Mouse (Mus musculus) c-Kit-negative CD71-positive TER-119-positive erythroid progenitor cells, embryonic 14.5 days (primary cell): ENCODE data around the gene Klk11.
A peak's percentile ranks its signal among the peaks of the same experiment; 100 is the strongest.

Experiments used
- DNase-seq: peaks from one replicate; pipeline ENCODE4 v3.0.0-alpha.2; 2013; ENCODE audit warnings: low read depth, low spot score

The Klk11 gene

DNA sequence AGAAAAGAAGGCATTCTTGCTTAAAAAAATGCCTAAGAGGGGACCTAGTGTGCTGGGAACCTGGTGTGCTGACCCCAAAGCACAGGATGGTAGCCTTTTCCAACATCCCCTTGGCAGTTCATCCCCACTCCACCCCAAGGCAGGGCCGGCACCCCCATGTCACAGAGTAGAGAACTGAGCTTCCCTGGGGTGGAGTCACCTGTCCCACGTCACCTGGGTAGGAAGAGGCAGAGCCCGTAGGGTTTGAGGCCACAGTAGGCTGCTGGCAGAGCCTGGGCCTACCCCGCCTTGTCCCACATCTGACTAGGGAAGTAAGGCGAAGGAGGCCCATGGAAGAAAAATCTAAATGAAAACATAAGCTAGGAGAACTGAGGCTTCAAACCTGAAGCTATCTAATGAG, at the start of gene Klk11:
Gene Klk11, plus strand, starts transcription at position 241 of the 400 bp plus-strand sequence.
- DNase-seq = no peak

DNA sequence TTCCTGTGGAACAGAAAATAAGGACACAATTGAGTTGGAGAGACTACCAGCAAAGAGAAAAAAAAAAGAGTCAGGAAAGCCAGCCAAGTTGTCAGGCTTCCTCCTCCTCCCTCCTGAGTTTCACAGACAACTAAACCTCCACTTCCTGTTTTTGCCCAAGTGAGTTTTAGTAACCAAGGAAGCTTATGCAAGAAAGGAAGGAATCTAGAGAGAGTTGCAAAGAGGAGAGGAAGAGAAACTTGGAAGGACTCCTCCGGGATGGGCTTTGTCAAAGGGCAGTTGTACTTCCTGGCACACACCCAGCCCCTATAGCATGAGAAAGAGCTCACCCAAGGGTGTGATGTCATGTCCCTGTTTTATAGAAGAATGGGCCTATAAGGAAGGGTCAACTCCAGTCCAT, 26.6 kb upstream of the Klk11 start:
- no peak for DNase-seq

DNA sequence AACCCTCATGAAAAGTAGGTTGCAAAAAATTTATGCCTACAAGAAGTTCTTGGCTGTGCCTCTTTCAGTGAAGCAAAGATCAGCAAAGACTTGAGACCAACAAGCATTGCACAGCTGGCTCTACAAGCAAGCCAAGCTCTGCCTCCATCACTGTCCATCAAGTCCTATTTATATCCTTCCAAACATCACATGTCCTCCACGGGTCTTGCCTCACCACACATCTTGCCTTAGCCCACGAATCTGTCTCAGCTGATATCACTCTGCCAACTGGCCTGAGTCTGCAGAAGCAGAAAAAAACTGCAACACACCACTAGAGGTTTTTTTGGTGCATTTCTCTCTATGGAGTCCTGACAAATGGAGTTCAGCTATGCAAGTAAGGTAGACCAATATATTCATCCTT, 21.6 kb upstream of the Klk11 start:
- DNase-seq = no peak

DNA sequence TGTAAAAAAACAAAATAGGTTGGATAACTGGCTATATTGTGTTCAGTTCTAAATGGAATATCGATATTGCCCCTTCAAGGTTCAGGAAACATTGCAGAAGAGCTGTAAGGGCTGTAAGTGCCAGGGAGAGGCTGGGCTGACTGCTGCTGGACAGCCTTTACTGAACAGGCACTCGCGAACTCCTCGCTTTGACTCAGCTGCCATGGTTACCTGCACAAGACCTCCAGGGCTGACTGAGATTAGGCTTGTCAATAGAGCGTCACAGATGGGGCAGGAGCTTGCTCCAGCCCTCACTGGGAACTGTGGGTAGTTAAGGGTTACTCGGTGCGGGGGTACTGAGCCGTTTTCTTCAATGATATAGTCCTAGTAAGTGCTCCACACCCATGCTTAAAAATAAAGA, 7.9 kb upstream of the Klk11 start:
- DNase-seq = no peak

DNA sequence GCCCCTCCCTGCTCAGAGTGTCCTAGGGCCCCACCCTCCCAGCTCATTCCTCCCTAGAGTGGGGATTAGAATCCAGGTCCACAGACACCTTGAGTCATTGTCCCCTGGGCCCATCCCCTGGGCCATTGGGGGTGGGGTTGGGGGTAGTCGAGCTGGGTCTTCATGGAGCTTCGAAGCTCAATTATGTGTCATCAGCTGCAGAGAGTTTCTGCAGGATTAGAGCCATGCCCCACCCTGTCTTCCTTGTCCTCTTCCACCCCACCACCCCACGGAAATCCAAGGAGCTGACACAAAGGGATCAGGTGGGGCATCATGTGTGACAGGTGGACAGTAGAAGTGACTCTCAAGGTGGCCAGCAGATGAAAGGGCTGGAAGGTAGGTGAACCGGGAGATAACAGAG, 5.8 kb upstream of the Klk11 start, which contains the start of gene Klk12:
Gene Klk12, plus strand, starts transcription at position 301 of the 400 bp plus-strand sequence.
- no peak for DNase-seq

DNA sequence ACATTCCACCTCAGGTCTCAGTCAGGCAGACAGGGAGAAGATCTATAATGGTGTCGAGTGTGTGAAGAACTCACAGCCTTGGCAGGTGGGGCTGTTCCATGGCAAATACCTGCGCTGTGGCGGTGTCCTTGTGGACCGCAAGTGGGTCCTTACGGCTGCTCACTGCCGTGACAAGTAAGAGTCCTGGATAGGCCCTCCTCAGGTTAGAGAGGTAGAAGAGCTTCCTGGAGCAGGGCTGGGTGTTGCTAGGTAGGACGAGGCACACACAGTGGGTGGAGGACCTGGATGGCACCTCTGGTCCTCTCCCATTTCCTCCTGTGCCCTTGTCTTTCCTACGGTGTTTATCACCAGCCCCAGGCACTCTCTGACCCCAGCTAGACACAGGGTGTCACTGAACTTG, 4.8 kb upstream of the Klk11 start:
- no peak for DNase-seq

DNA sequence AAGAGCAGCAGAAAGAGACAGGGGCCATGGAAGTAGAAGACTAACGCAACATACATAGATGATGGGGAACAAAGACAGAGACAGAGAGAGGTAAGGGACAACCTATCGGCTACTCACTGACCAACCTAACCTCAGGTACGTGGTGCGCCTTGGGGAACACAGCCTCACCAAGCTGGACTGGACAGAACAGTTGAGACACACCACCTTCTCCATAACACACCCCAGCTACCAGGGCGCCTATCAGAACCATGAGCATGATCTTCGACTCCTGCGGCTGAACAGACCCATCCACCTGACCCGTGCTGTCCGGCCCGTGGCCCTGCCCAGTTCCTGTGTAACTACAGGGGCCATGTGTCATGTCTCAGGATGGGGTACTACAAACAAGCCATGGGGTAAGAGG, 3.7 kb upstream of the Klk11 start:
- DNase-seq = no peak

DNA sequence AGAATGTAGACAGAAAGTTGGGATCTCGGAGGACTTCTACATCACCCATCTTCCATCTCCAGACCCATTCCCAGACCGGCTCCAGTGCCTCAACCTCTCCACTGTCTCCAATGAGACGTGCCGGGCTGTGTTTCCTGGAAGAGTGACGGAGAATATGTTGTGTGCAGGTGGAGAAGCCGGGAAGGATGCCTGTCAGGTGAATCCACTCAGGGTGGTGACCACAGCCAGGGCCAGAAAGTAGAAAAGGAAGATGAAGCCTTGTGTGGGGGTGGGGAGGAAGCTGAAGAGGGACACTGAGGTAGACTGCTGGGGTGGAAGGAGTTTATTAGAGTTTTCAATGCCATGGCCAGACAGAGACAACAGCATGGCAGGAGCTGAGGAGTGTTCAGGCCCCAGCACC, 2.5 kb upstream of the Klk11 start:
- DNase-seq = no peak

DNA sequence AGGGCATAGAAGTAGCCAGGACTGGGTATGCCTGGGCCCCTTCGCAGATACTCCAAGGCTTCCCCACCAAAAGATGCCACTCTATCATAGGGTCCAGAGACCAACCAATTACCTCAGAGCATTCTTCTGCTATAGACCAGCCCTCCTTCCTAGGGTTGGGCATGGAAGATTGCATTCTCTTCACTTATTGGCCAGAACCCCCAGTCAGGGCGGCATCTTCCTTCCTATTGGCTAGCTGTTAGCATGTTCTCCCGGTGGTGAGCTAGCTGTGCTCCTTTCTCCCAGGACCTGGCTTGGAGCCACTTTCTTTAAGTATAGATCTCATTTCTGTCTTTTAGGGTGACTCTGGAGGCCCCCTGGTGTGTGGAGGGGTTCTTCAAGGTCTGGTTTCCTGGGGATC, 1.5 kb upstream of the Klk11 start:
- no peak for DNase-seq

DNA sequence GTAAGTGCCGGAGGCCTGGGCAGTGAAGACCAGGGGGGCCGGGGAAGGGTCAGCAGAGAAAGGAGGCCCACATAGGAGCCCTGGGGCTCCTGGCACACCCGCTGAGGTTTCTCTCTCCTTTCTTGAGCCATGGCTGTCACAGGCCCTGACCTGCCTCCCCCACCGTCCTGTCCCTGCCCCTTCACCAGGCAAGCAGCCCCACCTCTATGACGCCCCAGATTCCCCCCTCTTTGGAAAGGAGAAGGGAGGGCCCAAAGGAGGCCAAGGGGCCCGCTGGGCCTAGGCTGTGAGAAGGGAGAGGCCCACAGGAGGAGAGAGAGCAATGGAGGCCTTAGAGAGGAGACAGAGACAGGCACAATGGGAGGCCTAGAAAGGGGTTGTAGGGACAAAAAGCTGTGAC, 398 bp downstream of the Klk11 start:
- DNase-seq = no peak

DNA sequence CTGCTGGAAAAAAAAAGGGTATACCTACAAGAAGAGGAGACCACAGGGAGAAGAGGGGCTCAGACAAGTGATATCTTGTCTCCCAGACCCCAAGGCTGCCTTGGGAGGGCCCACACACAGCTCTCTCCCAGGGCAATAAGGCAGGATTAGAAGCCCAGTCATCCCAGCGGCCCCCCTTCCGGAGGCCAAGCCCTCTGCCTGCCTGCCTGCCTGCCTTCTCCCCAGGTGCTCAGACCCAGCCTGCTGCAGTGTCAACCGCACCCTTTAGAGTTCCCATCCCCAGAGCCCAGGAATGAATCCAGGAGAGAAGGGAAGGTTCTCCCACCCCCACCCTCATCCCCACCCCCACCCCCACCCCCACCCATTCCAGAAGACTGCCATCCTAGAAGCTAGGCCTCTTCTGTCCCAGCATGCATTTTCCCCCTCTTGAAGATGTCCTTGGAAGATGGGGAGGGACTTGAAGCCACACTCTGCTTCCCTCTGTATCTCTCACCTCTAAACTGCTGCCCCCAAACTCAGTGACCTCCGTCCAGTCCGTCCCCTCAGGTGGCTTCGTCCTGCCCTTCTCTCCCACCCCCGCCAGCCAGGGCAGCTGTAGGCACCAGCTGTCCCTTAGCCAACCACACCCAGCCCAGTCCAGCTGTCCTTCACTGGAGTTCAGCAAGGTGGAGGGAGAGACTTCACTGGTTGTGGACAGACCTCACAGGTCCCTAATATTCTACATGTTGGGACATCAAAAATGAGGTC, 1.1 kb downstream of the Klk11 start:
- no peak for DNase-seq

DNA sequence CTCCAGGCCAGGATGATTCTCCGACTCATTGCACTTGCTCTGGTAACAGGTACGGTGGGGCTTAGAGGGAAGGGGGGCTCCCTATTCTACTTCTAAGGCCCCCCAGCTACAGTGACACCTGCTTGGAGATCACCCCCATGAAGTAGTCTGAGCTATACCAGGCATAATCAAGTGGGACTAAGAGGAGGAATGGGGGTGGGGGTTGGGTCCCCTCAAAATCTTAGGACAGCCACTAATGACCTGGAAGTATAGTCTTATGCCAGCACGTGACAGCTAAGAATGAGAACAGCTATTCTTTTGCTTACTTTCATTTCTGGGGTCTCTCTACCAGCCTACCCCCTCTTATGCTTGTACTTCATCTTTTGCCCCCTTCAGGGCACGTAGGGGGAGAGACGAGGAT, 2.1 kb downstream of the Klk11 start:
- DNase-seq = no peak

DNA sequence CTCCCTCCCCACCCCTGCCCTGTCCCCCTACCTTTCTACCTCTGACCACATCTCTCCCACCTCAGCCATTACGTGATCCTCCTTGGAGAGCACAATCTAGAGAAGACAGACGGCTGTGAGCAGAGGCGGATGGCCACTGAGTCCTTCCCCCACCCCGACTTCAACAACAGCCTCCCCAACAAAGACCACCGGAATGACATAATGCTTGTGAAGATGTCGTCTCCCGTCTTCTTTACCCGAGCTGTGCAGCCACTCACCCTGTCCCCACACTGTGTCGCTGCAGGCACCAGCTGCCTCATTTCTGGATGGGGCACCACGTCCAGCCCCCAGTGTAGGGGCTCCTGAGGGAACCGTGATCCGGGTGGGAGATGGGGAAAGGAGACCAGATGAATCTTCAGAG, 3.0 kb downstream of the Klk11 start:
- no peak for DNase-seq

DNA sequence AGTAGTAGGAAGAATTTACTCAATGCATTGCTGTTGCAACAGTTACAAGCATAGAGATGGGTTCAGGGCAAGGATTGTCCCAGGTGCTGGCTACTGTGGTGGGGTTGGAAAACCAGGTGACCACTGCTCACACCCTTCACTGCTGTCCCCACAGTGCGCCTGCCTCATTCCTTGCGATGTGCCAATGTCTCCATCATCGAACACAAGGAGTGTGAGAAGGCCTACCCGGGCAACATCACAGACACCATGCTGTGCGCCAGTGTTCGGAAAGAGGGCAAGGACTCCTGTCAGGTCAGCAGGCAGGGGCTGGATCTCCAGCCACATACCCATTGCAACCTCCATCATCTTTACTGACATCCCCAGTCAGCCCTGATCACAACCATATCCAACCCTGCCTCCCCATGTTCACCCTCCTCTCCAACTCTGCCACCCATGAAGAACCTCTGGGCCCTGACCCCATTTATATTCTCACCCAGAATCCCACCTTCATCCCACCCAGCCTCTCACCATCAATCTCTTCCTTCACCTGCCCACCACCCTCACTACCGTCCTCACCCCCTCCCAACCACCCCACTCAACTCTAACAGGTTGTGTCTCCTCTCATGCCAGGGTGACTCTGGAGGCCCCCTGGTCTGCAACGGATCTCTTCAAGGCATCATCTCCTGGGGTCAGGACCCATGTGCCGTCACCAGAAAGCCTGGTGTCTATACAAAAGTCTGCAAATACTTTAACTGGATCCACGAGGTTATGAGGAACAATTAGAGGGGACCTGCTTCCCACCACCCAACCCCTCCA, 4.0 kb downstream of the Klk11 start:
- no peak for DNase-seq

DNA sequence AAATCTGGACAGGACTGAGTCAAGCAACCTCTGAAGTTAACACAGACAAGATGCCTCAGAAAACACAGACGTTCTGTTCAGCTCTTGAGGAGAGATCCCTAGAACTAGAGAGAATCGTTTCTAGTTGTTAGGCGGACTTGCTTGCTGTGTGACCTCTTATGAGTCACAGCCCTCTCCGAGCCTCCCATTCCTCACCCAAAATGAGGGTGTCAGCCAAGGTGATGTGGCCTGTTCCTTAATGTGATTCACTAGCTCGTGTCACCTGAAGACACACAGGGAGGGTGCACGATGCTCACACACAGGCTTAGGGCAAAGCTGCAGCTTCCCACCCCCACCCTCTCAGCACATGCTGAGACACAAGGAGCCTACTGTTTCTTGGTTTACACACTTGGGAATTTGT, 5.8 kb downstream of the Klk11 start:
- no peak for DNase-seq

DNA sequence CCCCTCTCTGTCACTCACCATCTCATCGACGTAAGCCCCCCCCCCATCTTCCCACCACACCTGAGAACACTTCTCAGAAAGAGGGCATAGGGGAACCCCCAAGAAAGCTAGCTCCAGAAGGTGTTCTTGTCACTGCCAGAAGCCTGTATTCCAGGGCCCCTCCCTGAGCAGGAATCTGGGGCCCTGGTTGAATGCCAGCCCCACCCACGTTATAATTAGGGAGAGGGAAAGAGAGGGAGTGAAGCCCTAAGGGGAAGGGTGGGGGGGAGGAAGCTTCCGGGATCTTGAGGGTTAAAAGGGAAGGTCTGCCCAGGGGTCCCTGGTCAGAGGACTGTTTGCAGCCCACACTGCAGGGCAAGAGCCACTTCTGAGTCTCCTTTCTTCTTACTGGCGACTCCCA, 6.3 kb downstream of the Klk11 start, which contains the start of gene Klk10:
Gene Klk10, plus strand, starts transcription at position 290 of the 400 bp plus-strand sequence.
- DNase-seq = no peak

DNA sequence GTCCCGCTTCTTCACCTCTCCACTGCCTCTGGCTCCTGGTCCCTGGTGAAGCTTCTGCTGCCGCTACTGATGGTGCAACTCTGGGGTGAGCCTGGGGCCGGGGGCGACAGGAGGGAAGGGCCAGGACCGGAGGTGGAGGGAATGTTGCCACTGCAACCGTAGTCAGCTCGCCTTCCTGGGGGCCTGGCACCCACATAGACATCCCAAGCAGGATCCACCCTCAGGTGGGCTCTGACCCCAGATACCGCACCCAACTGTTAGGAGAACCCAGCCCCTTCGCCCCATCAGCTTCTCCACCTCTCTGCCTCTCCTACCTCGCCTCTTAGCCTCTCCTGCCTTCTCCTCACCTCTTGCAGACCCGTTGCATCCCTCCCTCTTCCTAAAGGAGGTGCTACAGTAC, 7.1 kb downstream of the Klk11 start:
- DNase-seq = no peak

DNA sequence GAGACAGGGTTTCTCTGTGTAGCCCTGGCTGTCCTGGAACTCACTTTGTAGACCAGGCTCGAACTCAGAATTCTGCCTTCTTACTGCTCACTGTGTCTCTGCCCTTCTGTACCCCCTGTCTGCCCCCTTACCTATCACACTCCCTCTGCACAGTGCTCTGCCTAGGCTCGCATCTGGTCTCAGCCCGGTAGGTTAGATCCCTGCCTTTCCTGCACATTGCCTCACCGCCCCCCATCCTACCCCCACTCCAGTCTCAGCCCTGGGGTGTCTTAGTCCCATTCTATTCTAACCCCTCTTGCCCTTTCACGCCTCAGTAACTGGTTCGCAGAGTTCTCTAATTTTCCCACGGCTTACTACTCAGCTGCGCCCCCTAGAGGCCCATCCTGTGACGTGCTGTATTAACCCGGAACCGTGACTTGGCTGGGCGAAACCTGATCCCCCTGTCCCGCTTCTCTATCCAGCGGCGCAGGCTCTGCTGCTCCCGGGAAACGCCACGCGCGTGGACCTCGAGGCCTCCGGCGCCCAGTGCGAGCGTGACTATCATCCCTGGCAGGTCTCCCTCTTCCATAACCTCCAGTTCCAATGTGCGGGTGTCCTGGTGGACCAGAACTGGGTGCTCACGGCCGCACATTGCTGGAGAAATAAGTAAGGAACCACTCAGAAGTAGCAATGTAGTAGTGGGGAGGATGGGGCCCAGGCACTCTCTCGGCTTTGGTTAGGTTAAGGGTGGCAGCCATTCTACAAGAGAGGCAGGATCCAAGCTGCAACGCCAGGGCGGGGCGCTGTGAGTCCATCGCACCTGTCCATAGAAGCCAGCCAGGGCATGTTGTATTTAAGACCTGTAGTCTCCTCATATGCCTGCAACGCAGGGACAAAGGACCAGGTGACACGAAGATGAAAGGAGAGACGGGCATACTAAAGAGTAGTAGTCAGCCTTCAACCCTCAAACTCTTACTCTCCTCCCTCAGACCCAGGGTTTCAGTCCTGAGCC, 8.2 kb downstream of the Klk11 start:
- peak; percentile 24 for DNase-seq

DNA sequence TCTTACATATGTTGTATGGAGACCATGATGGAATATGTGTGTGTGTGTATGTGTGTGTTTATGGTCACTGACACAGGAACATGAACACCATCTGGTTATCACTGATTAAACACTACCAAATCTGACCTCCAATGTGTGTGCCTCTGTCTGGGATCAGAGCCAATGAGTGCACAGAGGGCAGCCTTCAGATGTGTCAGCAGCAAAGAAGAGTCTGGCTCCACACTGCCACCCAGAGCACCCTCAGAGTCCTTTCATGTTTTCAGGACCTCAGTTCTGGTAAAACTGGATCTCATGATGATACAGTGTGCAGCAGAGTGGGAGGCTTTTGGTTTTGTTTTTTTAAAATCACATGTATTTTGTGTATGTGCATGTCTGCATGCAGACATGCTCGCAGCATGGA, 10.9 kb downstream of the Klk11 start:
- no peak for DNase-seq

DNA sequence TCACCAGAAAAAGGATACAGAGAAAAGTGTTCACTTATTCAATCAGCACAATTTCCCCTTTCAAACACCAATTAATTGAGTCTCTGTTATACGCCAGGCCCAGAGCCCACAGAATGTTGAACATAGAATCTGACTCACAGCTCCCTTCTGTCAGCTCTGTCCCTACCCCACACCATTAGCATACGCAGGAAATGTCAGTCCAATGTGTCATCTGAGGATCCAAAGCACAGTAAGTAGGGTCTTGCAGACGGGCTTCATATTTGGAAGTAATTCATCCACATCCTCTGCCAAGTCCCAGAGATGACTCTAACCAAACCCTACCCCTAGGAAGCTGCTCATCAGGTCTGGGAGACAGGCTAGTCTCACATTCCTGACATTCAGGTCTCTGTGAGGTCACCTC, 13.7 kb downstream of the Klk11 start:
- DNase-seq = no peak

DNA sequence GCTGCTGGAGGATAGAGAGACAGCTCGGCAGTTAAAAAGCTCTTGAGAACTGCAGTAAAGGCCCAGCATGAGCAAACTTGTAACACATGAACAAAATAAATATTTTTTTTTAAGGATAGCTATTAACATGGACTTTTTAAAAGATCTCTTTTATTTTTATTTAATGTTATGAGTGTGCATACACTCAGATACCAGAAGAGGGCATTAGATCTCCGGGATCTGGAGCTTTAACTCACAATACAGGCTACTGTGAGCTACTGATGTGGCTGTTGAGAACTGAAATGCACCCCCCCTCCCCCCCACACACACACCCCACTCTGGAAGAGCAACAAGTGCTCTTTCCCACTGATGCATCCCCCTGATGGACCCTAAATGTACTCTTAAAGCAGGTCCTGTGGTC, 14.9 kb downstream of the Klk11 start:
- DNase-seq = no peak

DNA sequence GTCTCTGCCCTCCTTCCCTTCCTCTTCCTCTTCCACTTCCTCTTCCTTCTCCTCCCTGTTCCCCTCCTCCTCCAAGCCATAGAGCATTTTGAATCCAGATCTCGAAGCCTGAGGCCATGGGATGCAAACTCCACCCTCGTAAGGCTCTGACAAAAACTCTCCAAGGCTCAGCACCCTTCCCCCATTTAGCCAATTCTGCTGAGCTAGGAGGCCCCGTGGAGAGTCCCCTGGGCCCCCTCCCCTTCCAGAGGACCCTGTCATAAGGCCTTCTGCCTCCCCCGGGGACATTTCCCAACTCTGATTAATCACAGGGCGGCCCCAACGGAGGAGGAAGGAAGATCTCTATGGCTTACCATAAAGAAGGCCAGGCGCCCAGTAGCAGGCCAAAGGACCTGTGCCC, 17.2 kb downstream of the Klk11 start, which contains the start of gene Klk9:
Gene Klk9, plus strand, starts transcription at position 301 of the 400 bp plus-strand sequence.
- no peak for DNase-seq
